Mouse (Mus musculus): ENCODE data around the gene Kcnq5.

Gene Kcnq5

GRCm38 (mm10) chr1:21773931-21774330, 187.8 kb downstream of the Kcnq5 start:
- TF ChIP-seq GATA4 (IDR thresholded peaks at IDR 0.05; ENCODE audit: insufficient replicate concordance, low read length), result no peak

- no peak for TF ChIP-seq GATA4 (IDR thresholded peaks at IDR 0.05; ENCODE audit: insufficient replicate concordance, low read length)
Measured at GRCm38 (mm10) chr1:21770494-21770893, 191.2 kb downstream of the Kcnq5 start.

- no peak for TF ChIP-seq GATA4 (IDR thresholded peaks at IDR 0.05; ENCODE audit: insufficient replicate concordance, low read length)
Measured at GRCm38 (mm10) chr1:21749297-21749696, 212.4 kb downstream of the Kcnq5 start.

GRCm38 (mm10) chr1:21729131-21729530, 232.6 kb downstream of the Kcnq5 start:
- TF ChIP-seq GATA4 (IDR thresholded peaks at IDR 0.05; ENCODE audit: insufficient replicate concordance, low read length), result no peak

GRCm38 (mm10) chr1:21721246-21721645, 240.5 kb downstream of the Kcnq5 start:
- TF ChIP-seq GATA4 (IDR thresholded peaks at IDR 0.05; ENCODE audit: insufficient replicate concordance, low read length), result no peak

- no peak for TF ChIP-seq GATA4 (IDR thresholded peaks at IDR 0.05; ENCODE audit: insufficient replicate concordance, low read length)
Measured at GRCm38 (mm10) chr1:21714816-21715215, 246.9 kb downstream of the Kcnq5 start.

- TF ChIP-seq GATA4 (IDR thresholded peaks at IDR 0.05; ENCODE audit: insufficient replicate concordance, low read length), result no peak
Measured at GRCm38 (mm10) chr1:21712711-21713110, 249.0 kb downstream of the Kcnq5 start.

- no peak for TF ChIP-seq GATA4 (IDR thresholded peaks at IDR 0.05; ENCODE audit: insufficient replicate concordance, low read length)
Measured at GRCm38 (mm10) chr1:21690458-21690857, 271.3 kb downstream of the Kcnq5 start.

- TF ChIP-seq GATA4 (IDR thresholded peaks at IDR 0.05; ENCODE audit: insufficient replicate concordance, low read length), result no peak
Measured at GRCm38 (mm10) chr1:21688918-21689317, 272.8 kb downstream of the Kcnq5 start.

GRCm38 (mm10) chr1:21684444-21684843, 277.3 kb downstream of the Kcnq5 start:
- TF ChIP-seq GATA4 (IDR thresholded peaks at IDR 0.05; ENCODE audit: insufficient replicate concordance, low read length), result no peak

GRCm38 (mm10) chr1:21676805-21677204, 284.9 kb downstream of the Kcnq5 start:
- no peak for TF ChIP-seq GATA4 (IDR thresholded peaks at IDR 0.05; ENCODE audit: insufficient replicate concordance, low read length)

GRCm38 (mm10) chr1:21660840-21661239, 300.9 kb downstream of the Kcnq5 start:
- no peak for TF ChIP-seq GATA4 (IDR thresholded peaks at IDR 0.05; ENCODE audit: insufficient replicate concordance, low read length)

- no peak for TF ChIP-seq GATA4 (IDR thresholded peaks at IDR 0.05; ENCODE audit: insufficient replicate concordance, low read length)
Measured at GRCm38 (mm10) chr1:21650820-21651219, 310.9 kb downstream of the Kcnq5 start.

- TF ChIP-seq GATA4 (IDR thresholded peaks at IDR 0.05; ENCODE audit: insufficient replicate concordance, low read length), result no peak
Measured at GRCm38 (mm10) chr1:21635406-21635805, 326.3 kb downstream of the Kcnq5 start.

GRCm38 (mm10) chr1:21634013-21634412, 327.7 kb downstream of the Kcnq5 start:
- TF ChIP-seq GATA4 (IDR thresholded peaks at IDR 0.05; ENCODE audit: insufficient replicate concordance, low read length), result no peak

GRCm38 (mm10) chr1:21622455-21622854, 339.3 kb downstream of the Kcnq5 start:
- TF ChIP-seq GATA4 (IDR thresholded peaks at IDR 0.05; ENCODE audit: insufficient replicate concordance, low read length), result no peak

- TF ChIP-seq GATA4 (IDR thresholded peaks at IDR 0.05; ENCODE audit: insufficient replicate concordance, low read length), result no peak
Measured at GRCm38 (mm10) chr1:21622039-21622438, 339.7 kb downstream of the Kcnq5 start.

- TF ChIP-seq GATA4 (IDR thresholded peaks at IDR 0.05; ENCODE audit: insufficient replicate concordance, low read length), result no peak
Measured at GRCm38 (mm10) chr1:21618712-21619111, 343.0 kb downstream of the Kcnq5 start.

All from liver, adult (tissue).